Mouse (Mus musculus) right cerebral cortex, postnatal 36 days (tissue): Measurements from ENCODE around the gene Ddx19b.
A peak's percentile ranks its signal among the peaks of the same experiment; 100 is the strongest.
"Not testable (repeated sequence)": the region's sequence is repeated elsewhere in the genome, so short reads cannot be mapped to it uniquely, and the experiment has no call there.

Source experiments
- DNase-seq, 2 experiments: peaks; one replicate each; pipeline ENCODE4 v3.0.0; 2022; ENCODE audit warnings: low spot score in 2 of 2, mixed read lengths in 1 of 2

Ddx19b gene

DNA sequence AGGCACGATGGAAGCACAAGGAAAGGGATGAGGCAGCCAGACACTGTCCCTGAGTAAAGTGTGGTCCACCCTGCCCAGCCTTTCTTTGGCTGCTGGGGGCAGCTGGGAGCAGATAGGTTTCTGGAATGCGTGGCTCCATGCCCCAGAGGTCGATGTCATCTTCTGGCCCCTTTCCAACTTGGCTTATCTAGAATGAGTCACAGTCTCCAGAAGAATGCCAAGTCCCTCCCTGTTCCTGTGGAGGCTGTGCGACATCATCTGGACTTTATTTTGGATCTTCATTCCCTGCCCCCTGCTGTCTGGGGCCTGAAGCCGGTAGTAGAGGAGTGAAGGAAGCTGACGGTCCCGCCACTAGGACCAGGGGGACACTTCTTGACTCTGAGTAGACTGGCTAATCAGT, 66.0 kb downstream of the Ddx19b start:
- peak in 1 of 2 experiments; percentile 47 for DNase-seq

DNA sequence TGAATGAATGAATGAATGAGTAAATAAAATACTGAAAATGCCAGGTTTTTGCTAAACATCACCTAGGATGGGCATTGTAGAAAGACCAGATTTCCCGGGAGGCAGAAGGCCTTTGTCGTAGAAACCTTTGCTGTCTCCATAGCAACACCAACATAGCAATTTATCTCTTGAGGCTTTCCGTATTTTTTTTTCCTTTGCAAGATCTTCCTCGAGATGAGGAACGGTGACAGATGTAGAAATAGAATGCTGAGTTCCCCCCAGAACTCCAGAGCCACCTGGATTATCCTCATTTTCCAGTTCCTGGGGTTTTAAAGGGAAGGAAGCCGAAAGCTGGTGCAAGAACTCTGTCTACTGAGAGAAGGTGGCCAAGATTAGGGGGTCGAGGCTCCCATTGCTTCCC, 66.9 kb downstream of the Ddx19b start:
- no peak for DNase-seq

DNA sequence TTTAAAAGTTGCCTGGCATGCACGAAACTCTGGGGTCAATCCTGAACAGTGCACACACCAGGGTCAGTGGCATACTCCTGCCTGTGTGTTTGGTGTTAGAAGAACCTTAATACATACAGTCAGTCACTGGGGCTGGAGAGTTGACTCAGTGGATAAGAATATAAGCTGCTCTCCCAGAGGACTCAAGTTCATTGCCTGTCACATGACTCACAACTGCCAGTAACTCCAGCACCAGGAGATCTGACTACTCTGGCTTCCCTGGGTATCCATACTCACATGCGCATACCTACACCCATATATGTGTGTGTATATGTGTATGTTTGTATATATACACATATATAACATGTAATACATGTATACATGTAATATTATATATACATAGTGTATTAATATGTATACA, 68.5 kb downstream of the Ddx19b start:
- no peak for DNase-seq

DNA sequence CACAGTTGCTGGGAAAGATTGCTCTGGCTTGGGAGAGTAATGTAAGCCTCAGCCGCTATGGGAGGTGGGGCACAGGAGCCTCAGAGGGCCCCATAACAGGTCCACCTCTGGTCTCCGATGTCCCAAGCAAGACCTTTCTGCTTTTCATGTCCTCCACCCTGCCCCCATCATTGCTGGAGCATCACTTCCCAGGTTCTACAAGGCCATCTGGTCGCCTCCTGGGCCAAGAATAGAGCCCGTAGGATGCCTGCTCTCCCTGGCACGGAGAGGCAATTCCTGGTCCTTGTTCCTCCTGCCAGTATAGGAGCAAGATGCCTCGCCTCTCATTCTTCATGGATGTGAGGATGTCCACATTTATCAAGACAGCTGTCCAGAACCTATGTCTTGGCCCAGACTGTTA, 71.6 kb downstream of the Ddx19b start:
- DNase-seq: no peak

GRCm38 (mm10) chr8:110959071-110959780, 72.3 kb downstream of the Ddx19b start:
- DNase-seq: no peak

DNA sequence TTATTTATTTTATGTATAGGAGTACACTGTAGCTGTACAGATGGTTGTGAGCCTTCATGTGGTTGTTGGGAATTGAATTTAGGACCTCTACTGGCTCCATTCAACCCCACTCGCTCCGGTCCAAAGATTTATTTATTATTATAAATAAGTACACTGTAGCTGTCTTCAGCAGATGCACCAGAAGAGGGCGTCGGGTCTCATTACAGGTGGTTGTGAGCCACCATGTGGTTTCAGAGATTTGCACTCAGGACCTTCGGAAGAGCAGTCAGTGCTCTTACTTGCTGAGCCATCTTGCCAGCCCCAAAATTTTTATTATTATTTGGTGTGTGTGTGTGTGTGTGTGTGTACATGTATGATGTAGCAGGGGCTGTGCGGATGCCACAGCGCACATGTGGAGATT, 73.0 kb downstream of the Ddx19b start:
- not testable (repeated sequence) for DNase-seq

DNA sequence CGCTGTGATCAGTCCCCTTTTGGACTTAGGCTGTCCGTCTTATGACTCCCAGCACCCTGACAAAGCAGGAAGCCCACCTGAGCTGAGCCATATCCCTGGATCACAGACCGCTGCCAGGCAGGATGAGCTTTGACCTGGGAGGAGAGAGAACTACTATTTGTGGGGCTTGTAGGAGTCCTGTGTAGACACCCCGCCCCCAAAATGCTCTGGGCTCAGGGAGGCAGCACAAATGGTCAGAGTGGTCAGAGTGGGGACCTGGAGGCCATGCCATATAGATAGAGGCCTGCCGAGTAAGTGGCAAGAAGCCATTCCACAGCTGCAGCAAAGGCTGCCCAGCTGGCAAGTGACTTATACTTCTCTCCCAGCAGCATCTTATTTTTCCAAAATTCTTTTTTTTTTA, 73.4 kb downstream of the Ddx19b start:
- DNase-seq: no peak

DNA sequence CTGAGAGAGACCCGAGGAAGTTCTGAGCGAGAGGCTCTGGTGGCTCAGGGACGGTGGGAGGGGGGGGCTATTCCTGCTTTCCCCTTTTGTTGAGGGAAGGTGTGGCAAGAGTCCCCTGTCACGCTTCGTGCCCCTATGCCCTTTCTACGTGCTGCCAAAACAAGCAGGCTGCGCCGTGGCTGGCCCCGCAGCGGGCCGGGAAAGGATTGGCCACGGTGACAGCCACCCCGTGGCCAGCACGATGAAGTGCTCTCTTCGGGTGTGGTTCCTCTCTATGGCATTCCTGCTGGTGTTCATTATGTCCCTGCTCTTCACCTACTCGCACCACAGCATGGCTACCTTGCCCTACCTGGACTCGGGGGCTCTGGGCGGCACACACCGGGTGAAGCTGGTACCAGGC, 74.1 kb downstream of the Ddx19b start:
- no peak for DNase-seq

DNA sequence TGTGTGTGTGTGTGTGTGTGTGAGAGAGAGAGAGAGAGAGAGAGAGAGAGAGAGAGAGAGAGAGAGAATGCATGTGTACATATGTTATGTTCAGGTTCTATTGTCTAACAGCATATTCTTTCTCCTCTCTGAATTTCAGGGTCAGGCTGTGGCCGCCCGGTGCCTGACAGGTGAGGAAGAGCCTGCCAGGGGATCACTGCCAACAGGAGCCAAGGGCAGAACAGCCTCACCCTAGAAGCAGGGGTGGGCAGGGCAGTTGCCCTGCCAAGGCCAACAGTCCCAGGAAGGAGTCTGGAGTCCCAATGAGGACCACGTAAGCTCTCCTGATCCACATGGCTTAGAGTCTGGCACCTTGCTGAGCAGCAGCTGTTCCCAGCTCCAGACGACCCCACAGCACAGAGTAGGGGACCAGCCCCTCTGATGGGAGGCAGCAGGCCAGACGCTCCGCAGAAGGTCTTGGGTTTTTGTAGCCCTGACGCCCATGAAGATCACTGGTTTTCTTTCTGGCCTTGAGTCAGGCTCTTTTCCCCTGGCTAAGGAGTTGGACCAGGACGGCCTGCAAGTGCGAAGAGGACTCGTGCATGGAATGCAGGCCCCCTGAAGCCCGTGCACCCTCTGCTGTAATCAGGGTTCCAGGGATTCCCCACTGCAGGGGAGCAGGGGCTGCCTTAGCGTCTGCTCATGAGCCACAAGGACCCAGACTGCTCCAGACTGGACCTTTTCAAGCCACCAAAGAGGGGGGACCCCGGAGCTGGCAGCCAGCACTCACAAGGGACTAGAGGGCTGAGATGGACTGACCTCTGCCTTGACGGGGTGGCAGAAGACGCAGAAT, 74.7 kb downstream of the Ddx19b start:
- DNase-seq: no peak

GRCm38 (mm10) chr8:110954776-110955175, 76.8 kb downstream of the Ddx19b start:
- no peak for DNase-seq
